Mouse (Mus musculus): Measurements from ENCODE around the gene Lefty1.

DNA sequence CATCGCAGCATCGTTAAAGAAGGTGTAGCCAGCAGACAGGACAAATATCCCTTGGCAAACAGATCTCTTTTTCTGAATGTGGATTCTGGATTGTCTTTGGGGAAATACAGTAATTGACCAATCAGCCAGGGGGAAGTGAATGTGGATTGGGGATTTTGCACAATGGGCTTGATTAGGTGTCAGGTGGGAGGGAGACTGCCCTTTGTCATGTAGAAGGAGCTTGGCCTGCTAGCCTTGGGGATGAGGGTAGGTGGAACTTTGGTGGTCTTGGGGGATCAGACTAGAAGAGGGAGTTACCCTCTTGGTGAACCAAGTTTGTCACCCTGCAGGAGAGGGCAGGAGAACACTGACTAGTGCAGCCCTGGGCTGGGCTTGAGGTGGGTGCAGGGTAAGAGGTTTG is 10.1 kb upstream of the Lefty1 start:
- TF ChIP-seq CTCF (IDR thresholded peaks at IDR 0.05; ENCODE audit: low read depth): no peak
- TF ChIP-seq EP300 (IDR thresholded peaks at IDR 0.05; ENCODE audit: low read depth): no peak

Data from liver, embryonic 14.5 days (tissue).